Mouse (Mus musculus): Measurements from ENCODE around the gene Gbp8. TPM values are rescaled to one million over a fixed set of nuclear protein-coding genes. Genes with fewer than 3 reads are reported as not detected.
"Not testable (repeated sequence)": the region's sequence is repeated elsewhere in the genome, so short reads cannot be mapped to it uniquely, and the experiment has no call there.

The Gbp8 gene
- polyA plus RNA-seq, 1 experiment from 2014 or later, result 0.55 TPM

GRCm38 (mm10) chr5:105115740-105116139 is 23.6 kb downstream of the Gbp8 start:
- H3K27me3 ChIP-seq, result no peaks in the 10 kb centered on the region
- H3K4me3 ChIP-seq (replicated peaks), result no peak overlapping the region
- H3K9ac ChIP-seq, result no peak overlapping the region
- no peak overlapping the region for H3K27ac ChIP-seq (replicated peaks)
- no peak for ATAC-seq (ENCODE audit: insufficient number of reproducible peaks, low FRiP score, low TSS enrichment, low read depth)
- H3K4me2 ChIP-seq (replicated peaks), result no peak overlapping the region
- H3K4me1 ChIP-seq, result no peaks in the 10 kb centered on the region
- 73% methylated on average over 2 of the region's 2 CpGs for WGBS
- H3K9me3 ChIP-seq (replicated peaks), result no peaks in the 10 kb centered on the region
- no peaks in the 10 kb centered on the region for H3K36me3 ChIP-seq

- WGBS, result 86% methylated on average over 2 of the region's 2 CpGs
- ATAC-seq (ENCODE audit: insufficient number of reproducible peaks, low FRiP score, low TSS enrichment, low read depth), result no peak
Measured at GRCm38 (mm10) chr5:105114696-105115095, 24.6 kb downstream of the Gbp8 start.

GRCm38 (mm10) chr5:105113656-105114055 is 25.7 kb downstream of the Gbp8 start:
- WGBS, result 94% methylated on average over 5 of the region's 5 CpGs
- Histone ChIP-seq H3K4me3 (replicated peaks) (no peak overlapping the region), H3K9me3 (replicated peaks) (no peaks in the 10 kb centered on the region), H3K4me2 (replicated peaks) (no peak overlapping the region), H3K27me3 (no peaks in the 10 kb centered on the region), H3K27ac (replicated peaks) (no peak overlapping the region), H3K9ac (no peak overlapping the region), H3K4me1 (no peaks in the 10 kb centered on the region), H3K36me3 (no peaks in the 10 kb centered on the region)
- no peak for ATAC-seq (ENCODE audit: insufficient number of reproducible peaks, low FRiP score, low TSS enrichment, low read depth)

More at GRCm38 (mm10) chr5:105114696-105115095, 24.6 kb downstream of the Gbp8 start:
- H3K27me3 ChIP-seq, result no peaks in the 10 kb centered on the region
- no peak overlapping the region for H3K4me2 ChIP-seq (replicated peaks)
- H3K36me3 ChIP-seq, result no peaks in the 10 kb centered on the region
- no peak overlapping the region for H3K4me3 ChIP-seq (replicated peaks)
- no peaks in the 10 kb centered on the region for H3K9me3 ChIP-seq (replicated peaks)
- H3K4me1 ChIP-seq, result no peaks in the 10 kb centered on the region
- no peak overlapping the region for H3K27ac ChIP-seq (replicated peaks)
- H3K9ac ChIP-seq, result no peak overlapping the region

- not testable (repeated sequence) for H3K9ac ChIP-seq; H3K4me2 ChIP-seq (replicated peaks); H3K9me3 ChIP-seq (replicated peaks); H3K27ac ChIP-seq (replicated peaks); H3K4me1 ChIP-seq; H3K27me3 ChIP-seq; H3K4me3 ChIP-seq (replicated peaks); ATAC-seq (ENCODE audit: insufficient number of reproducible peaks, low FRiP score, low TSS enrichment, low read depth); H3K36me3 ChIP-seq
- WGBS, result 11% methylated on average over 4 of the region's 4 CpGs
Measured at GRCm38 (mm10) chr5:105110271-105110852, 29.0 kb downstream of the Gbp8 start.

GRCm38 (mm10) chr5:105109775-105110174 is 29.6 kb downstream of the Gbp8 start:
- H3K4me2 ChIP-seq (replicated peaks); ATAC-seq (ENCODE audit: insufficient number of reproducible peaks, low FRiP score, low TSS enrichment, low read depth); H3K27ac ChIP-seq (replicated peaks); H3K36me3 ChIP-seq; H3K4me1 ChIP-seq; H3K9me3 ChIP-seq (replicated peaks); H3K4me3 ChIP-seq (replicated peaks); H3K9ac ChIP-seq; H3K27me3 ChIP-seq: not testable (repeated sequence)
- WGBS, result 44% methylated on average over 1 of the region's 1 CpGs

GRCm38 (mm10) chr5:105105689-105106088 is 33.7 kb downstream of the Gbp8 start:
- not testable (repeated sequence) for H3K9ac ChIP-seq; H3K4me2 ChIP-seq (replicated peaks); H3K4me1 ChIP-seq; H3K9me3 ChIP-seq (replicated peaks); ATAC-seq (ENCODE audit: insufficient number of reproducible peaks, low FRiP score, low TSS enrichment, low read depth); H3K36me3 ChIP-seq; H3K27me3 ChIP-seq; H3K27ac ChIP-seq (replicated peaks); H3K4me3 ChIP-seq (replicated peaks)
- WGBS, result 69% methylated on average over 2 of the region's 2 CpGs

GRCm38 (mm10) chr5:105081900-105082299 is 57.4 kb downstream of the Gbp8 start:
- no peak for ATAC-seq (ENCODE audit: insufficient number of reproducible peaks, low FRiP score, low TSS enrichment, low read depth)
- Histone ChIP-seq H3K4me3 (replicated peaks) (no peak overlapping the region), H3K4me2 (replicated peaks) (no peak overlapping the region), H3K4me1 (no peaks in the 10 kb centered on the region), H3K27me3 (no peaks in the 10 kb centered on the region), H3K36me3 (no peaks in the 10 kb centered on the region), H3K9ac (no peak overlapping the region), H3K9me3 (replicated peaks) (no peaks in the 10 kb centered on the region), H3K27ac (replicated peaks) (no peak overlapping the region)

- not testable (repeated sequence) for H3K4me3 ChIP-seq (replicated peaks); H3K27me3 ChIP-seq; ATAC-seq (ENCODE audit: insufficient number of reproducible peaks, low FRiP score, low TSS enrichment, low read depth); H3K9ac ChIP-seq; H3K4me2 ChIP-seq (replicated peaks); H3K27ac ChIP-seq (replicated peaks); H3K36me3 ChIP-seq; H3K9me3 ChIP-seq (replicated peaks); H3K4me1 ChIP-seq
Measured at GRCm38 (mm10) chr5:105068356-105068755, 71.0 kb downstream of the Gbp8 start.

GRCm38 (mm10) chr5:105064443-105064842 is 74.9 kb downstream of the Gbp8 start:
- not testable (repeated sequence) for H3K36me3 ChIP-seq; H3K4me3 ChIP-seq (replicated peaks); H3K27me3 ChIP-seq; ATAC-seq (ENCODE audit: insufficient number of reproducible peaks, low FRiP score, low TSS enrichment, low read depth); H3K9me3 ChIP-seq (replicated peaks); H3K4me1 ChIP-seq; H3K4me2 ChIP-seq (replicated peaks); H3K9ac ChIP-seq; H3K27ac ChIP-seq (replicated peaks)
- 58% methylated on average over 2 of the region's 2 CpGs for WGBS

GRCm38 (mm10) chr5:105063321-105063720 is 76.0 kb downstream of the Gbp8 start:
- ATAC-seq (ENCODE audit: insufficient number of reproducible peaks, low FRiP score, low TSS enrichment, low read depth), result no peak
- no peaks in the 10 kb centered on the region for H3K27me3 ChIP-seq
- H3K4me1 ChIP-seq, result no peaks in the 10 kb centered on the region
- 70% methylated on average over 1 of the region's 1 CpGs for WGBS
- H3K9me3 ChIP-seq (replicated peaks), result no peaks in the 10 kb centered on the region
- no peak overlapping the region for H3K9ac ChIP-seq
- no peak overlapping the region for H3K27ac ChIP-seq (replicated peaks)
- no peak overlapping the region for H3K4me3 ChIP-seq (replicated peaks)
- H3K36me3 ChIP-seq, result no peaks in the 10 kb centered on the region
- no peak overlapping the region for H3K4me2 ChIP-seq (replicated peaks)

- not testable (repeated sequence) for H3K36me3 ChIP-seq; H3K9me3 ChIP-seq (replicated peaks); H3K4me3 ChIP-seq (replicated peaks); H3K4me1 ChIP-seq; H3K4me2 ChIP-seq (replicated peaks); ATAC-seq (ENCODE audit: insufficient number of reproducible peaks, low FRiP score, low TSS enrichment, low read depth); H3K27me3 ChIP-seq; H3K27ac ChIP-seq (replicated peaks); H3K9ac ChIP-seq
- 67% methylated on average over 2 of the region's 2 CpGs for WGBS
Measured at GRCm38 (mm10) chr5:105062403-105062802, 76.9 kb downstream of the Gbp8 start.

GRCm38 (mm10) chr5:105060224-105060623 is 79.1 kb downstream of the Gbp8 start:
- H3K27ac ChIP-seq (replicated peaks), result no peak overlapping the region
- no peak overlapping the region for H3K4me2 ChIP-seq (replicated peaks)
- H3K4me1 ChIP-seq, result no peaks in the 10 kb centered on the region
- no peaks in the 10 kb centered on the region for H3K27me3 ChIP-seq
- WGBS, result 95% methylated on average over 2 of the region's 2 CpGs
- no peaks in the 10 kb centered on the region for H3K36me3 ChIP-seq
- H3K9ac ChIP-seq, result no peak overlapping the region
- ATAC-seq (ENCODE audit: insufficient number of reproducible peaks, low FRiP score, low TSS enrichment, low read depth), result no peak
- H3K9me3 ChIP-seq (replicated peaks), result no peaks in the 10 kb centered on the region
- no peak overlapping the region for H3K4me3 ChIP-seq (replicated peaks)
